Mouse (Mus musculus) hindbrain, embryonic 16.5 days (tissue): ENCODE measurements around the gene 2210010C04Rik. TPM values are rescaled to one million over a fixed set of nuclear protein-coding genes. Genes with fewer than 3 reads are reported as not detected.
"Not testable (repeated sequence)": the region's sequence is repeated elsewhere in the genome, so short reads cannot be mapped to it uniquely, and the experiment has no call there.

ENCODE experiments used
- ATAC-seq: fragments of 200-750 bp; cut with Nextera tagmentation; 2 replicates; pipeline ENCODE4 v1.8.0; 2017; ENCODE audit warnings: moderate TSS enrichment, moderate library complexity
- H3K27ac ChIP-seq: fragments of 300-500 bp; sonication (generic); 2 replicates; pipeline ENCODE4 v1.5.1; 2014; ENCODE audit warnings: low read depth, mild to moderate bottlenecking, control low read depth, low read length, moderate library complexity
- H3K27me3 ChIP-seq: fragments of 300-500 bp; sonication (generic); replicated peaks from 2 replicates; pipeline ENCODE4 v1.6.1; 2014; ENCODE audit warnings: low read length; ENCODE audit not compliant: control insufficient read depth, insufficient read depth
- H3K36me3 ChIP-seq: fragments of 300-500 bp; sonication (generic); 2 replicates; pipeline ENCODE4 v1.6.1; 2014; ENCODE audit warnings: mild to moderate bottlenecking, low read length, moderate library complexity, mixed read lengths; ENCODE audit not compliant: control insufficient read depth, insufficient read depth
- H3K4me1 ChIP-seq: fragments of 300-500 bp; sonication (generic); 2 replicates; pipeline ENCODE4 v1.6.1; 2014; ENCODE audit warnings: low read depth, low read length; ENCODE audit not compliant: control insufficient read depth, insufficient read depth
- H3K4me2 ChIP-seq: fragments of 300-500 bp; sonication (generic); 2 replicates; pipeline ENCODE4 v1.6.1; 2014; ENCODE audit warnings: mild to moderate bottlenecking, low read length, control low read depth, moderate library complexity
- H3K4me3 ChIP-seq: fragments of 300-500 bp; sonication (generic); 2 replicates; pipeline ENCODE4 v1.5.1; 2014; ENCODE audit warnings: mild to moderate bottlenecking, low read length, control low read depth, moderate library complexity
- H3K9ac ChIP-seq: fragments of 300-500 bp; sonication (generic); 2 replicates; pipeline ENCODE4 v1.6.1; 2014; ENCODE audit warnings: low read depth, mild to moderate bottlenecking, control low read depth, low read length, moderate library complexity
- H3K9me3 ChIP-seq: fragments of 300-500 bp; sonication (generic); 2 replicates; pipeline ENCODE4 v1.6.1; 2014; ENCODE audit warnings: mild to moderate bottlenecking, low read length, moderate library complexity; ENCODE audit not compliant: control insufficient read depth
- WGBS: fragments of 180-500 bp; shearing (Covaris S2); extraction: QIAGEN DNeasy Blood & Tissue Kit; methylation state at CpG from one replicate; pipeline ENCODE4 v1.1.7; 2014; 5-methylcytosine and 5-hydroxymethylcytosine counted together
- polyA plus RNA-seq: library from polyadenylated mRNA; unstranded; fragments of >200 nt; fragmentation: Nextera tagmentation; extraction: Ambion mirVana; gene quantifications from 2 replicates; pipeline ENCODE4 v1.2.1, GENCODE M21; 2015

The 2210010C04Rik gene
- polyA plus RNA-seq, 1 experiment from 2014 or later: not detected

DNA sequence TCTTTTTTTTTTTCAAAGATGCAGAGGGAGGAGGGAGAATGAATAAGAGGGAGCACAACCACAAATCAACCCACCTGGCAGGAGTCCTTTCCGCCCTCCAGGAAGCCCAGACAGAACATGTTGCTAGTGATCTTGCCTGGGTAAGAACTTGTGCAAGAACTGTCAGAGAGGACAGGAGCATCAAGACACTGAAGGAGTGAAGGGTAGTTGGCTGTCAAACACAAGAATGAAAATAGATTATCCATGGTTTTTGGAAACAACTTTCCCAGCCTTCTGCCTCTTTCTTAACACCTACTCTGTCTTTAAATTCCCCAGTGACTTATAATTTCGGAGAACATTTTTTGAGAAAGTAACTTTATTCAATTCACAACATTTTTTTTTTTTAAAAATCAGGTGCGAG, 3.1 kb downstream of the 2210010C04Rik start:
- Histone ChIP-seq H3K27ac (no peak overlapping the region), H3K36me3 (no peaks in the 10 kb centered on the region), H3K4me1 (no peaks in the 10 kb centered on the region), H3K9me3 (no peaks in the 10 kb centered on the region), H3K4me3 (no peak overlapping the region), H3K9ac (no peak overlapping the region), H3K27me3 (no peaks in the 10 kb centered on the region), H3K4me2 (no peak overlapping the region)
- WGBS: 87% methylated on average over 3 of the region's 3 CpGs
- ATAC-seq: no peak

- H3K4me1 ChIP-seq: no peaks in the 10 kb centered on the region
- H3K27me3 ChIP-seq: no peaks in the 10 kb centered on the region
- no peak overlapping the region for H3K9ac ChIP-seq
- H3K27ac ChIP-seq: no peak overlapping the region
- WGBS: 88% methylated on average over 3 of the region's 3 CpGs
- ATAC-seq: no peak
- H3K4me2 ChIP-seq: no peak overlapping the region
- no peak overlapping the region for H3K4me3 ChIP-seq
- no peaks in the 10 kb centered on the region for H3K9me3 ChIP-seq
- no peaks in the 10 kb centered on the region for H3K36me3 ChIP-seq
Measured at GRCm38 (mm10) chr6:41030821-41031220, 4.5 kb downstream of the 2210010C04Rik start.

DNA sequence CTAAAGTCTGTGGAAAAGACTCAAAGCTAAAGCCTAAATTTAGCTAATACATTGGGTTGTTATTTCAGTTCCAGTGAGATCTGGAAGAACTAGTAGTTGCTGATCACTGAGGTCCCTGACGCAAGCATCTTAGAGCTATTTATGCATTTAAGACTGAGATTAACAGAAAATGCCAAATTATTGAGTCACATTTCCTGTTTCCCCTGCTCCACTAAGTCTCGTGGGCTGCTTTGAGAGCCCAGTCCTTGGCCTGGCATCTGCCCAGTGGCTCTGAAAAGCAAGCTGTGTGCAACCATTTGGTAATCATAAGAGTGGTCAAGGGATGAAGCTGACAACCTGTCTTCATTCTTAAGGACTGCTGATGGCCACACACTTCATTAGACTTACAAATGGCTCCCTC, 8.3 kb downstream of the 2210010C04Rik start:
- ATAC-seq: no peak
- Histone ChIP-seq H3K9me3 (no peaks in the 10 kb centered on the region), H3K27ac (no peak overlapping the region), H3K27me3 (no peaks in the 10 kb centered on the region), H3K36me3 (no peaks in the 10 kb centered on the region), H3K4me2 (no peak overlapping the region), H3K4me3 (no peak overlapping the region), H3K4me1 (no peaks in the 10 kb centered on the region), H3K9ac (no peak overlapping the region)
- WGBS: 48% methylated on average over 2 of the region's 2 CpGs

DNA sequence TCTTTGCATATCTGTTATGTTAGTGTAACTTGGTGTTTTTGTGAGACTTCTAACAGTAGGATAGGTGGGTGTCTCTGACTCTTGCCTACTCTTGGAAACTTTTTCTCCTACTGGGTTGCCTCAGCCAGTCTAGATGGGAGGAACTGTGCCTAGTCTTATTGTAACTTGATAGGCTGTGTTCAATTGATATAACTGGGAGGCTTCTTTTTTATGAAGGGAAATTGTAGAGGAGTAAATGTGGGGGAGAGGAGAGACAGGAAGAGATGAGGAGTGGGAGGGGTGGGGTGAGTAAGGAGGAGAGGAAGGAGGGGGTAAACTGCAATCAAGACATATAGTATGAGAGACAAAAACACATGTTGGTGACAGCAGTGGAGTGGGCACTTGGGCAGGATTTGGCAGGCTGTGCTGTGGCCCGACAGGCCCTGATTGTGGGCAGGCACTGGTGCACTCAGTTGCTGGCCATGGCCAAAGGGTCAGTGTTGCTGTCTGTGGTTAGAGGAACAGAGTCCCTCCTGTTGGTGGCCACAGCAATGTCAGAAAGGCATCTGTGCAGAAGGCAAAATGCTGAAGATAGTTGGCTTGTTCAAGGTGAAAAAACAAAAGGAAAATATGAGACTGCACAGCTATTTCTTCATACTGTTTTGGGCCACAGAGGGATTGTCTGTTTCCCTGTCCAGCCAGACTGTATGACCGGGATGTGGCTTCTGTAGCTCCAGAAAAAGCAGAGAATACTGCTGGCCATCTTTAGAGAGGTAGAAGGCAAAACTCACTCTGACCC, 9.2 kb downstream of the 2210010C04Rik start:
- no peaks in the 10 kb centered on the region for H3K36me3 ChIP-seq
- WGBS: 51% methylated on average over 2 of the region's 2 CpGs
- no peaks in the 10 kb centered on the region for H3K9me3 ChIP-seq
- no peak overlapping the region for H3K9ac ChIP-seq
- no peak overlapping the region for H3K4me2 ChIP-seq
- no peaks in the 10 kb centered on the region for H3K27me3 ChIP-seq
- ATAC-seq: no peak
- no peaks in the 10 kb centered on the region for H3K4me1 ChIP-seq
- H3K27ac ChIP-seq: no peak overlapping the region
- no peak overlapping the region for H3K4me3 ChIP-seq

DNA sequence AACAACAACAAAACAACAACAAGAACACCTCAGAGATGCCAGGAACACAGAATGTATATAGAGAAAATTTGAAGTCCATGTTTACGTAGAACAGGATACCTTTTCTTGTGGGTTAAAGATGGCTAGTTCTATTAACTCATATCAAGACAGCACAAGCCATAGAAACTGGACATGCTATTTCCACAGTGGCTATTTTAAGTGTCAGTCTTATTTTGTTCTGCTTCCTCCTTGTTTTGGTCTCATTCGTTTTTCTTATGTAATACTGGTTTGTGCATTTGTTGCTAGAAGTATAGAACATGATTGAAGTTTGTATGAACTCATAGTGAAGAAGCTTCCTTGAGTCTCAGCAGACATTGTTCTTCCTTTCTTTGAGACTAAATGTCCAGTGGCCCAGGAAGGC, 16.2 kb downstream of the 2210010C04Rik start:
- H3K4me1 ChIP-seq: no peaks in the 10 kb centered on the region
- H3K4me2 ChIP-seq: no peak overlapping the region
- 85% methylated on average over 2 of the region's 2 CpGs for WGBS
- no peak for ATAC-seq
- no peaks in the 10 kb centered on the region for H3K27me3 ChIP-seq
- H3K27ac ChIP-seq: no peak overlapping the region
- no peak overlapping the region for H3K9ac ChIP-seq
- no peak overlapping the region for H3K4me3 ChIP-seq
- H3K9me3 ChIP-seq: no peaks in the 10 kb centered on the region
- no peaks in the 10 kb centered on the region for H3K36me3 ChIP-seq

GRCm38 (mm10) chr6:41018629-41019028, 16.7 kb downstream of the 2210010C04Rik start:
- no peak for ATAC-seq
- Histone ChIP-seq H3K36me3 (no peaks in the 10 kb centered on the region), H3K27me3 (no peaks in the 10 kb centered on the region), H3K4me3 (no peak overlapping the region), H3K27ac (no peak overlapping the region), H3K9ac (no peak overlapping the region), H3K9me3 (no peaks in the 10 kb centered on the region), H3K4me1 (no peaks in the 10 kb centered on the region), H3K4me2 (no peak overlapping the region)
- 98% methylated on average over 2 of the region's 2 CpGs for WGBS

DNA sequence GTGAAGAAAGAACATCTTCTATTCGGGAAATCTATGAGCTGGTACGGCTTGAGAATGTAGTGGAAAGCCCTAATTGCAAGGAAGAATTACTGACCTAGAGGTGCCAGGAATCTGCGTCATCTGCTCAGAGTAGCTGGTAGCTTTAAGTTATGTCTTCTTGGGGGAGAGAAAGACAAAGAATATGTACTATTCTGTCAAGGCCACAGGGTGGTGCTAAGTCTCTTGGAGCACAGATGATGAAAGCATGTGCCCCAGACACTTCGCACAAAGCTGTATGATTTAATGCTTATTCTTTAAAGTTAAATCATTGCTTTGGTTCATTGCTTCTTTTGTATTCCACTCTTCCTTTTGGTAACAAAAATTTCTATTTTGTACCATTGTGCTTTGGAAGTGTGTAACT, 20.2 kb downstream of the 2210010C04Rik start:
- H3K9me3 ChIP-seq: no peaks in the 10 kb centered on the region
- ATAC-seq: no peak

DNA sequence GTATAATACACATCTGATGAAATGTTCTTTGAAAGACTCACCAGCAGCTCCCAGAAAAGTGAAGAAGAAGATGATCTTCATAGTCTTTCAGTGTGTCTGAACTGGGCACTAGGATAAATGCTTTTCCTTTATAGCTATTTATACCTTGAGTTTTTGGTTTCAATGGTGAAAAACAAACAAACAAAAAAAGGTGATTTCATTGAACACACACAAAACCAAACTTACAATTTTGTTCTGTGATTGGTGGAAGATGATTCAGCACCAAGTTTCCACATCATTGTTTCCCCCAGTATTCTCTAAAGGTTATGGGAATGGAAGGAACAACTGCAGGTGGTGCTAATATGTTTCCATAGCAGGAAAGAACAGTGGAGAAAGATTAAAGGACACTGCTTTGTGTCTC, 35.9 kb downstream of the 2210010C04Rik start, which contains the start of gene Gm2663:
Gm2663 (minus strand) TSS at position 101 of the 400 bp plus-strand sequence.
- ATAC-seq, H3K4me1 ChIP-seq, H3K9ac ChIP-seq: not testable (repeated sequence)

More for the DNA sequence above, 20.2 kb downstream of the 2210010C04Rik start:
- WGBS: 74% methylated on average over 4 of the region's 4 CpGs
- no peak overlapping the region for H3K27ac ChIP-seq
- H3K36me3 ChIP-seq: no peaks in the 10 kb centered on the region
- H3K27me3 ChIP-seq: no peaks in the 10 kb centered on the region
- no peak overlapping the region for H3K4me3 ChIP-seq
- no peak overlapping the region for H3K4me2 ChIP-seq
- no peak overlapping the region for H3K9ac ChIP-seq
- no peaks in the 10 kb centered on the region for H3K4me1 ChIP-seq

More for the DNA sequence above, 35.9 kb downstream of the 2210010C04Rik start, which contains the start of gene Gm2663:
- H3K4me3 ChIP-seq, H3K36me3 ChIP-seq, H3K27me3 ChIP-seq, H3K9me3 ChIP-seq, H3K4me2 ChIP-seq, H3K27ac ChIP-seq: not testable (repeated sequence)
